Mouse (Mus musculus) small intestine, adult 2 months (tissue): ENCODE measurements around the gene Mttp.

Source experiments
- CTCF ChIP-seq: fragments of 200-500 bp; IDR thresholded peaks from 2 replicates; pipeline ENCODE4 v1.5.1; 2012; ENCODE audit warnings: low read depth, mild to moderate bottlenecking, control low read depth, inconsistent platforms, low read length, moderate library complexity, mixed read lengths; ENCODE audit not compliant: insufficient replicate concordance, insufficient read length; ENCODE audit errors: extremely low read depth
- POLR2A ChIP-seq: fragments of 200-500 bp; IDR thresholded peaks from 2 replicates; pipeline ENCODE4 v1.6.1; 2012; ENCODE audit warnings: low read depth, mild to moderate bottlenecking, control low read depth, inconsistent platforms, low read length, moderate library complexity

DNA sequence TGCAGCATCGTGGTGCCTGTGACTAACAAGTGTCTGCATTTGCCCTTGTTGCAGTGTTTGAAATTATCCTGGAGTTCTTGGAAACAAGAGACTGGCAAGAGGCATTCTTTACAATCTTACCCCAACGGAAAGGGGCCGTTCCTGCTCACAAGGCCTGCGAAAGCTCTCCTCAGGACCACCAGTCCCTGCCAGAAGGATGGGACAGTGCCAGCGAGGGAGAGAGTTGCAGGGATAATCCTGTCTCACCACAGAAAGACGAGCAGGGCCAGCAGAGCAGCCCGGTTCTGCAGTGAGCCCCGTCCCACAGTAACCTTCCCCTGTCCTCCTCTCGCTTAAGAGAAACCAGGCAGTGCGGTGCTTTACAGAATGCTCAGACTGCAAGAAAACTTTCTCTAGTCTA, 11.9 kb upstream of the Mttp start:
- TF ChIP-seq CTCF (no peak), POLR2A (no peak)
